Mouse (Mus musculus): ENCODE results near the gene Xpr1. TPM values are rescaled to one million over a fixed set of nuclear protein-coding genes. Genes with fewer than 3 reads are reported as not detected.

The Xpr1 gene
- polyA plus RNA-seq, 1 experiment from 2014 or later, result 44.9 TPM

- Histone ChIP-seq H3K9ac (no peak overlapping the region), H3K4me3 (no peak overlapping the region), H3K27ac (peak overlapping the region; percentile 94), H3K27me3 (no peaks in the 10 kb centered on the region), H3K36me3 (no peaks in the 10 kb centered on the region), H3K9me3 (no peaks in the 10 kb centered on the region), H3K4me1 (replicated peaks) (peaks cover 96% of the 10 kb centered on the region), H3K4me2 (no peak overlapping the region)
- ATAC-seq (ENCODE audit: low FRiP score), result no peak
- 61% methylated on average over 6 of the region's 6 CpGs for WGBS
Observed at GRCm38 (mm10) chr1:155232786-155233185, 184.4 kb downstream of the Xpr1 start.

- WGBS, result 73% methylated on average over 12 of the region's 12 CpGs
- Histone ChIP-seq H3K36me3 (no peaks in the 10 kb centered on the region), H3K9me3 (no peaks in the 10 kb centered on the region), H3K27me3 (no peaks in the 10 kb centered on the region), H3K4me2 (no peak overlapping the region), H3K4me3 (no peak overlapping the region), H3K4me1 (replicated peaks) (peaks cover 94% of the 10 kb centered on the region), H3K9ac (0 out of 2 replicates have a peak overlapping the region, but pooled peaks have one; percentile 25), H3K27ac (peak overlapping the region; percentile 94)
- ATAC-seq (ENCODE audit: low FRiP score), result no peak
Observed at GRCm38 (mm10) chr1:155232385-155232784, 184.8 kb downstream of the Xpr1 start.

GRCm38 (mm10) chr1:155229464-155230411, 187.5 kb downstream of the Xpr1 start:
- peaks cover 72% of the 10 kb centered on the region for H3K4me1 ChIP-seq (replicated peaks)
- peak; percentile 55 for ATAC-seq (ENCODE audit: low FRiP score)
- no peak overlapping the region for H3K4me3 ChIP-seq
- 11% methylated on average over 14 of the region's 14 CpGs for WGBS
- peak overlapping the region; percentile 13; the same call in 1 of the 2 replicates for H3K4me2 ChIP-seq
- H3K9me3 ChIP-seq, result no peaks in the 10 kb centered on the region
- H3K9ac ChIP-seq, result peak overlapping the region; percentile 53; the same call in 1 of the 2 replicates
- no peaks in the 10 kb centered on the region for H3K27me3 ChIP-seq
- no peaks in the 10 kb centered on the region for H3K36me3 ChIP-seq
- H3K27ac ChIP-seq, result peak overlapping the region; percentile 93

Small RNA genes lying within 50 kb of the gene (microRNA-seq; reads per million reads assigned to microRNA genes)
- not detected for gene Gm22569

Other genes starting within 250 kb of the Xpr1 start
- gene BC034090, start 173.0 kb downstream of the Xpr1 start, polyA plus RNA-seq (2015; fragmentation: Nextera tagmentation; extraction: Ambion mirVana), result 3.9 and 4.7 TPM in 2 replicates
- 81.2 and 83.0 TPM in 2 replicates for gene Acbd6, start 140.7 kb upstream of the Xpr1 start, polyA plus RNA-seq (2015; fragmentation: Nextera tagmentation; extraction: Ambion mirVana)